Mouse (Mus musculus): Measurements from ENCODE around the gene Panx1.

DNA sequence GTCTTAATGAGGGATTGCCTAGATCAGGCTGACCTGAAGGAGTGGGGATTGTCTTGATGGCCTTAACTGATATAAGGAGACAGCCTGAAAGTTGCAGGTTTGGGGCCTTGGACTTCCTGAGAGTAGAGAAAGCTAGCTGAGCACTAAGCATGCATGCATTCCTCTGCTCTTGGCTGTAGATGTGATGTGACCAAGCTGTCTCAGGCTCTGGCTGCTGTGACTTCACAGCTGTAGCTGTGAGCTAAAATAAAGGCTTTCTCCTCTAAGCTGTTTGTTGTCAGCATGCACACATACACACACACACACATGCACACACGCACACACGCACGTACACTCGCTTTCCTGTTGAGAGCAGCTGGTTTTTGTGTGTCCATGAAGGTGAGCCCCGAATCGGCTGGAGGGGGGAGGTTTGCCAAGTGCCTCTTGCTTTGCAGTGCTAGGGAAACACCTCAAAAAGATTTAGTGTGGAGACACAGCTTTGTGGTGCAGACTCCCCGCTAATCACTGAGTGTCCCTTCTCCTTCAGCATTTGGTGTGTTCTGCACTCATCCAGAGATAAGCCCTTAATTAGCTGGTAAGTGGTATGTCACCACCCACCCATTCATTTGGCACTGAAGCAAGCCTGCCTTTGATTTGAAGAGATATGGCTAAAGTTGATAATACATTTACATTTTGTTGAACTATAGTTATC, 22.9 kb upstream of the Panx1 start:
- TF ChIP-seq POLR2A (IDR thresholded peaks at IDR 0.05; ENCODE audit: borderline replicate concordance, extremely low read depth, insufficient read depth, insufficient read length, poor library complexity, severe bottlenecking) (no peak), CTCF (IDR thresholded peaks at IDR 0.05; ENCODE audit: borderline replicate concordance, extremely low read depth, insufficient read depth, insufficient read length) (no peak)

Measured in brain, embryonic 14.5 days (tissue).